Mouse (Mus musculus): ENCODE data around the gene Dhx36.

Gene Dhx36

GRCm38 (mm10) chr3:62506488-62507205, at the start of gene Dhx36:
Gene Dhx36 (minus strand): TSS chr3:62507004.
- in situ Hi-C loops (cut with MboI, MseI), result loop anchor here (10.0 kb wide), 1 partner anchor 1468 kb away; the partner anchor contains the start of gene Gmps

GRCm38 (mm10) chr3:62527593-62527992, 20.8 kb upstream of the Dhx36 start:
- in situ Hi-C loops (cut with MboI, MseI), result no loop called here

GRCm38 (mm10) chr3:62527160-62527559, 20.4 kb upstream of the Dhx36 start:
- in situ Hi-C loops (cut with MboI, MseI), result no loop called here

- in situ Hi-C loops (cut with MboI, MseI), result loop anchor here (10.0 kb wide), 1 partner anchor 1468 kb away; the partner anchor contains the start of gene Gmps
These were observed 423 bp upstream of the Dhx36 start for GRCm38 (mm10) chr3:62507206-62507647.

GRCm38 (mm10) chr3:62505166-62505900, 1.5 kb downstream of the Dhx36 start:
- in situ Hi-C loops (cut with MboI, MseI), result loop anchor here (10.0 kb wide), 1 partner anchor 1469 kb away; the partner anchor contains the start of gene Gmps

- in situ Hi-C loops (cut with MboI, MseI), result no loop called here
These were observed 7.5 kb downstream of the Dhx36 start for GRCm38 (mm10) chr3:62499327-62499726.

- in situ Hi-C loops (cut with MboI, MseI), result no loop called here
These were observed 14.2 kb downstream of the Dhx36 start for GRCm38 (mm10) chr3:62492568-62492967.

- in situ Hi-C loops (cut with MboI, MseI), result no loop called here
These were observed 22.5 kb downstream of the Dhx36 start for GRCm38 (mm10) chr3:62484340-62484739.

- in situ Hi-C loops (cut with MboI, MseI), result no loop called here
These were observed 36.6 kb downstream of the Dhx36 start for GRCm38 (mm10) chr3:62470179-62470578.

- in situ Hi-C loops (cut with MboI, MseI), result no loop called here
These were observed 42.5 kb downstream of the Dhx36 start for GRCm38 (mm10) chr3:62464276-62464675.

- in situ Hi-C loops (cut with MboI, MseI), result loop anchor here (5.0 kb wide), 1 partner anchor 1217 kb away; no protein-coding TSS in a partner anchor
These were observed 47.3 kb downstream of the Dhx36 start for GRCm38 (mm10) chr3:62459483-62459882.

GRCm38 (mm10) chr3:62458284-62459013, 48.4 kb downstream of the Dhx36 start:
- in situ Hi-C loops (cut with MboI, MseI), result loop anchor here (5.0 kb wide), 1 partner anchor 1216 kb away; no protein-coding TSS in a partner anchor

GRCm38 (mm10) chr3:62455854-62456253, 51.0 kb downstream of the Dhx36 start:
- in situ Hi-C loops (cut with MboI, MseI), result loop anchor here (5.0 kb wide), 1 partner anchor 1214 kb away; no protein-coding TSS in a partner anchor

GRCm38 (mm10) chr3:62454096-62454495, 52.7 kb downstream of the Dhx36 start:
- in situ Hi-C loops (cut with MboI, MseI), result no loop called here

GRCm38 (mm10) chr3:62452961-62453360, 53.8 kb downstream of the Dhx36 start:
- in situ Hi-C loops (cut with MboI, MseI), result no loop called here

- in situ Hi-C loops (cut with MboI, MseI), result no loop called here
These were observed 56.8 kb downstream of the Dhx36 start for GRCm38 (mm10) chr3:62449871-62450496.

GRCm38 (mm10) chr3:62447151-62447550, 59.7 kb downstream of the Dhx36 start:
- in situ Hi-C loops (cut with MboI, MseI), result no loop called here

GRCm38 (mm10) chr3:62446271-62446670, 60.5 kb downstream of the Dhx36 start:
- in situ Hi-C loops (cut with MboI, MseI), result no loop called here

- in situ Hi-C loops (cut with MboI, MseI), result no loop called here
These were observed 63.1 kb downstream of the Dhx36 start for GRCm38 (mm10) chr3:62443582-62444194.

- in situ Hi-C loops (cut with MboI, MseI), result no loop called here
These were observed 66.3 kb downstream of the Dhx36 start for GRCm38 (mm10) chr3:62440431-62440969.

- in situ Hi-C loops (cut with MboI, MseI), result no loop called here
These were observed 70.9 kb downstream of the Dhx36 start for GRCm38 (mm10) chr3:62435923-62436322.

Measured in T-helper 1 cell (primary cell).